Mouse (Mus musculus) midbrain, embryonic 11.5 days (tissue): ENCODE measurements at regions not wholly inside any gene's neighbourhood (a gene's known extent, or its start where the extent isn't known, plus 50 kb on each side); places are given as distances from the start of the nearest gene placed in this dataset.
"Not testable (repeated sequence)": the region's sequence is repeated elsewhere in the genome, so short reads cannot be mapped to it uniquely, and the experiment has no call there.

Experiments
- ATAC-seq: fragments of 200-750 bp; cut with Nextera tagmentation; 2 replicates; pipeline ENCODE4 v1.8.0; 2017; ENCODE audit warnings: moderate TSS enrichment, moderate library complexity; ENCODE audit not compliant: low FRiP score
- DNase-seq: peaks from one replicate; pipeline ENCODE4 v3.0.0; 2015; ENCODE audit warnings: low spot score; ENCODE audit errors: missing footprints
- H3K27ac ChIP-seq: fragments of 300-500 bp; sonication (generic); 2 replicates; pipeline ENCODE4 v1.5.1; 2014; ENCODE audit warnings: low read depth, low read length
- H3K27me3 ChIP-seq: fragments of 300-500 bp; sonication (generic); 2 replicates; pipeline ENCODE4 v1.6.1; 2014; ENCODE audit warnings: mild to moderate bottlenecking, low read length, moderate library complexity, mixed read lengths; ENCODE audit not compliant: control insufficient read depth, insufficient read depth
- H3K36me3 ChIP-seq: fragments of 300-500 bp; sonication (generic); 2 replicates; pipeline ENCODE4 v1.6.1; 2014; ENCODE audit warnings: mild to moderate bottlenecking, low read length, moderate library complexity, mixed read lengths; ENCODE audit not compliant: control insufficient read depth, insufficient read depth
- H3K4me1 ChIP-seq: fragments of 300-500 bp; sonication (generic); 2 replicates; pipeline ENCODE4 v1.6.1; 2014; ENCODE audit warnings: low read length; ENCODE audit not compliant: control insufficient read depth, insufficient read depth
- H3K4me2 ChIP-seq: fragments of 300-500 bp; sonication (generic); 2 replicates; pipeline ENCODE4 v1.6.1; 2014; ENCODE audit warnings: mild to moderate bottlenecking, moderate library complexity
- H3K4me3 ChIP-seq: fragments of 300-500 bp; sonication (generic); 2 replicates; pipeline ENCODE4 v1.5.1; 2014; ENCODE audit warnings: low read depth, low read length
- H3K9ac ChIP-seq: fragments of 300-500 bp; sonication (generic); 2 replicates; pipeline ENCODE4 v1.6.1; 2014; ENCODE audit warnings: low read length
- H3K9me3 ChIP-seq: fragments of 300-500 bp; sonication (generic); 2 replicates; pipeline ENCODE4 v1.6.1; 2016; ENCODE audit warnings: low read length; ENCODE audit not compliant: control insufficient read depth
- WGBS: fragments of 180-500 bp; shearing (Covaris S2); extraction: QIAGEN DNeasy Blood & Tissue Kit; methylation state at CpG from one replicate; pipeline ENCODE4 v1.1.7; 2014; 5-methylcytosine and 5-hydroxymethylcytosine counted together

- Histone ChIP-seq H3K4me2 (no peak overlapping the region), H3K27ac (no peak overlapping the region), H3K4me3 (no peak overlapping the region), H3K4me1 (no peaks in the 10 kb centered on the region), H3K9ac (no peak overlapping the region), H3K9me3 (no peaks in the 10 kb centered on the region), H3K27me3 (no peaks in the 10 kb centered on the region), H3K36me3 (no peaks in the 10 kb centered on the region)
- DNase-seq = no peak
- no peak for ATAC-seq
Measured at GRCm38 (mm10) chr8:63829096-63829495, 123.0 kb downstream of the Sgo2b start.

DNA sequence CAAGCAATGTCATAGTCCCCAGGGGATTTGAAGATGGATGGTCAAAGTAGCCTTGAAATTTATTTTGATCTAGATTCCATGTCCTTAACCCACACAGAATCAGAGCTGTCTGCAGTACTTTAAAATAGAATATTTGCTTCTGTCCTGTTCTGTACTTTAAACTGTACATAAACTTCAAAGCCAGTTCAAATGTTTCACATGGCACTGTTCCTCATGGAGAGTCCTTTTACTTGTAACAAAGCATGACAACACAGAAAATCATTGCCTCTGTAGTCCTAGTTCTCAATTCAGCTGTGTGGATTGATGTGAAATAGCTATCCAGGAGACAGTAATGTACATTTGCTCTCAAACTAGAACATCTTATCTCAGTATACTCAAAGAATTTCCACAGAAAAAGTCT is 123.9 kb downstream of the Sgo2b start:
- H3K4me2 ChIP-seq = no peak overlapping the region
- no peak for DNase-seq
- H3K4me3 ChIP-seq = no peak overlapping the region
- no peaks in the 10 kb centered on the region for H3K27me3 ChIP-seq
- H3K9me3 ChIP-seq = no peaks in the 10 kb centered on the region
- H3K27ac ChIP-seq = no peak overlapping the region
- no peaks in the 10 kb centered on the region for H3K4me1 ChIP-seq
- no peak for ATAC-seq
- no peak overlapping the region for H3K9ac ChIP-seq
- H3K36me3 ChIP-seq = no peaks in the 10 kb centered on the region

- no peak overlapping the region for H3K4me3 ChIP-seq
Measured at GRCm38 (mm10) chr8:63784496-63784895, 167.6 kb downstream of the Sgo2b start.

GRCm38 (mm10) chr8:63760891-63761290 is 191.2 kb downstream of the Sgo2b start:
- Histone ChIP-seq H3K4me2 (no peak overlapping the region), H3K9me3 (no peaks in the 10 kb centered on the region), H3K27me3 (no peaks in the 10 kb centered on the region), H3K36me3 (no peaks in the 10 kb centered on the region), H3K4me1 (no peaks in the 10 kb centered on the region), H3K4me3 (no peak overlapping the region), H3K9ac (no peak overlapping the region), H3K27ac (no peak overlapping the region)
- ATAC-seq (no peak), DNase-seq (no peak)

More at GRCm38 (mm10) chr8:63784496-63784895, 167.6 kb downstream of the Sgo2b start:
- Histone ChIP-seq H3K9me3 (no peaks in the 10 kb centered on the region), H3K4me2 (no peak overlapping the region), H3K4me1 (no peaks in the 10 kb centered on the region), H3K27ac (no peak overlapping the region), H3K36me3 (no peaks in the 10 kb centered on the region), H3K27me3 (no peaks in the 10 kb centered on the region), H3K9ac (no peak overlapping the region)
- no peak for DNase-seq
- 74% methylated on average over 2 of the region's 2 CpGs for WGBS
- ATAC-seq = no peak

- H3K27ac ChIP-seq, ATAC-seq, H3K4me3 ChIP-seq, H3K36me3 ChIP-seq, H3K27me3 ChIP-seq, H3K9me3 ChIP-seq, DNase-seq, H3K4me2 ChIP-seq, H3K4me1 ChIP-seq, H3K9ac ChIP-seq: not testable (repeated sequence)
- 85% methylated on average over 4 of the region's 4 CpGs for WGBS
Measured at GRCm38 (mm10) chr8:63759931-63760330, 192.1 kb downstream of the Sgo2b start.

DNA sequence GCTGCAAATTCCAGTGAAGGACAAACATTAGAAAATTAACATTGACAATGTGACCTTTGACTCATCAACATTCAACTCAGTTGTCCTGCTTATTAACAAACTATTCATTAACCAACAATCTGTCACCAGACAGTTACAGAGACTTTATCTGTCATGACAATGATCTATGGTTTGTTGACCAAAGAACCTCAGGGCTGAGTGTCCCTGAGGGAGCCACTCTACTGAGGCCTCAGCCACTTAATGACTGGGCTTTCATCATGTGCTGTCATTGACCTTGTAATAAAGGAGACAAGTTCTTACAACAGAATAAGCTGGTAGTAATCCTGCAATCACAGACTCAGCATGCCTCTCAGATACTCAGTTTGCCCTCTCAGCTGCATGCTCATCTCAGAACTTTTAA is 196.8 kb downstream of the Sgo2b start:
- ATAC-seq (peak; percentile 85), DNase-seq (no peak)
- no peak overlapping the region for H3K27ac ChIP-seq
- H3K9me3 ChIP-seq = no peaks in the 10 kb centered on the region
- no peaks in the 10 kb centered on the region for H3K27me3 ChIP-seq
- no peak overlapping the region for H3K4me2 ChIP-seq
- no peak overlapping the region for H3K4me3 ChIP-seq
- no peak overlapping the region for H3K9ac ChIP-seq
- no peaks in the 10 kb centered on the region for H3K4me1 ChIP-seq
- no peaks in the 10 kb centered on the region for H3K36me3 ChIP-seq

GRCm38 (mm10) chr8:63754812-63755211 is 197.2 kb downstream of the Sgo2b start:
- DNase-seq (no peak), ATAC-seq (peak; percentile 25; the same call in 1 of the 2 replicates)
- Histone ChIP-seq H3K27me3 (no peaks in the 10 kb centered on the region), H3K4me3 (no peak overlapping the region), H3K27ac (no peak overlapping the region), H3K4me2 (no peak overlapping the region), H3K4me1 (no peaks in the 10 kb centered on the region), H3K9ac (no peak overlapping the region), H3K9me3 (no peaks in the 10 kb centered on the region), H3K36me3 (no peaks in the 10 kb centered on the region)
- WGBS = 98% methylated on average over 1 of the region's 1 CpGs

DNA sequence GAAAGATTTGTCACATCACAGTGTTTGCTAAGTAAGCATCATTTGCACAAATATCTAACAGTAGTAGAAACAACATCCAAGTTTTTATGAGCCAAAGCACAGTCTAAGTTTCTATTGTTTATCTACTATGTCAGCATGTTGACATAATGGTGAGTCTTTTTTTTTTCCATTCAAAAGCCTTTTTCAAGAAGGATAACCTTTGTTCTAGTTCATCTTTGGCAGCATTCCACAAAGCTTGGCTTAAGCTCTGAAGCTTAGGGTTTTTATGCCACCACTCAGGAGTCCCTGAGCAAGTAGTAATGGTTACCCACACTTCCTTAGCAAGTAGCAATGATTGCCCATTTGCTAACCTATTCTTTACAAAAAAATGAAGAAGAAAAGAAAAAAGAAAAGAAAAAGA is 198.8 kb downstream of the Sgo2b start:
- Histone ChIP-seq H3K27me3 (no peaks in the 10 kb centered on the region), H3K9me3 (no peaks in the 10 kb centered on the region), H3K4me1 (no peaks in the 10 kb centered on the region), H3K4me2 (no peak overlapping the region), H3K36me3 (no peaks in the 10 kb centered on the region), H3K9ac (no peak overlapping the region), H3K27ac (no peak overlapping the region), H3K4me3 (no peak overlapping the region)
- ATAC-seq (no peak), DNase-seq (no peak)

DNA sequence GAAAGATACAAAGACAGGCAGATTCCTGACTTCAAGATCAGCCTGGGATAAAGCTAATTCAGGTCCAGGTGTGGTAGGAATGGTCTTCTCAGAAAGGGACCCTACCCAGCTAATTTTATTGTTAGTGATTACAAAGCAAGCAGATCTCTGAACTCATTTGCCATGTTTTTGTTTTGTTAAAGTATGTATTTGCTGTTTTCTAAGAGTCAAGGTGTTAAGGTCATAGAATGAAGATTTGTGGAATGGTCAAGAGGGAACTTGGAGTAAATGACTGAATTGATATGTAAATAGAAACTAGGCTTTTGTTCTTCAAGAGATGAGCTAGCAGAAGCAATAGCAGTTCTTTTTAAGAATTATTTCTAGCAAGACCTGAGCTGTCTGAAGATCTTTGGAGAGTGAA is 217.6 kb downstream of the Sgo2b start:
- no peak for DNase-seq
- ATAC-seq = no peak

GRCm38 (mm10) chr8:63730741-63731140 is 221.3 kb downstream of the Sgo2b start:
- not testable (repeated sequence) for H3K4me1 ChIP-seq, ATAC-seq, H3K9me3 ChIP-seq, H3K36me3 ChIP-seq, H3K27me3 ChIP-seq, H3K4me2 ChIP-seq, DNase-seq, H3K9ac ChIP-seq, H3K27ac ChIP-seq, H3K4me3 ChIP-seq
- WGBS = 87% methylated on average over 6 of the region's 6 CpGs

More for the DNA sequence above, 217.6 kb downstream of the Sgo2b start:
- H3K4me3 ChIP-seq = no peak overlapping the region
- H3K9ac ChIP-seq = no peak overlapping the region
- no peaks in the 10 kb centered on the region for H3K9me3 ChIP-seq
- no peaks in the 10 kb centered on the region for H3K27me3 ChIP-seq
- no peak overlapping the region for H3K27ac ChIP-seq
- no peaks in the 10 kb centered on the region for H3K36me3 ChIP-seq
- H3K4me2 ChIP-seq = no peak overlapping the region
- H3K4me1 ChIP-seq = no peaks in the 10 kb centered on the region
